Mouse (Mus musculus) lung, adult 2 months (tissue): ENCODE results near the gene Olfr1441. TPM values are rescaled to one million over a fixed set of nuclear protein-coding genes. Genes with fewer than 3 reads are reported as not detected.

Source experiments
- DNase-seq: peaks from one replicate; pipeline ENCODE4 v3.0.0; 2022
- H3K4me1 ChIP-seq: fragments of 200-500 bp; 2 replicates; pipeline ENCODE4 v1.6.1; 2011; ENCODE audit warnings: low read length; ENCODE audit not compliant: control insufficient read depth, insufficient read depth
- H3K4me3 ChIP-seq: fragments of 200-500 bp; replicated peaks from 2 replicates; pipeline ENCODE3; 2011; ENCODE audit warnings: low read depth, mild to moderate bottlenecking, control low read depth, low read length; ENCODE audit errors: extremely low read depth
- CTCF ChIP-seq: fragments of 200-500 bp; IDR thresholded peaks from 2 replicates; pipeline ENCODE4 v1.5.1; 2011; ENCODE audit warnings: mild to moderate bottlenecking, low read length, control low read depth; ENCODE audit not compliant: insufficient read depth
- POLR2A ChIP-seq: fragments of 200-500 bp; IDR thresholded peaks from 2 replicates; pipeline ENCODE4 v1.6.1; 2011; ENCODE audit warnings: low read depth, mild to moderate bottlenecking, control low read depth, low read length, borderline replicate concordance; ENCODE audit errors: extremely low read depth
- WGBS: fragments of 180-500 bp; shearing (Covaris S2); methylation state at CpG from one replicate; pipeline ENCODE4 v1.1.7; 2018; 5-methylcytosine and 5-hydroxymethylcytosine counted together
- polyA plus RNA-seq: library from polyadenylated mRNA; depleted of rRNA; stranded (reverse); fragments of >200 nt; gene quantifications from 2 replicates; pipeline ENCODE4 v1.2.3, GENCODE M21; 2012

Gene Olfr1441
- polyA plus RNA-seq, 1 experiment: not detected

GRCm38 (mm10) chr19:12433033-12433432, 15.8 kb downstream of the Olfr1441 start:
- H3K4me3 ChIP-seq: no peak overlapping the region
- no peaks in the 10 kb centered on the region for H3K4me1 ChIP-seq
- TF ChIP-seq CTCF (peak; percentile 41), POLR2A (no peak)
- 5% methylated on average over 2 of the region's 2 CpGs for WGBS
- no peak for DNase-seq

- TF ChIP-seq CTCF: no peak
- no peak for TF ChIP-seq POLR2A
- Histone ChIP-seq H3K4me3 (no peak overlapping the region), H3K4me1 (no peaks in the 10 kb centered on the region)
- no peak for DNase-seq
- WGBS: 61% methylated on average over 4 of the region's 4 CpGs
Observed at GRCm38 (mm10) chr19:12435011-12435416, 17.8 kb downstream of the Olfr1441 start.

- H3K4me3 ChIP-seq: no peak overlapping the region
- no peak for DNase-seq
- WGBS: 55% methylated on average over 4 of the region's 4 CpGs
- no peaks in the 10 kb centered on the region for H3K4me1 ChIP-seq
- TF ChIP-seq CTCF: no peak
- TF ChIP-seq POLR2A: no peak
Observed at GRCm38 (mm10) chr19:12435750-12436524, 18.7 kb downstream of the Olfr1441 start.

- H3K4me1 ChIP-seq: no peaks in the 10 kb centered on the region
- H3K4me3 ChIP-seq: no peak overlapping the region
- TF ChIP-seq CTCF: no peak
- no peak for TF ChIP-seq POLR2A
- 47% methylated on average over 1 of the region's 1 CpGs for WGBS
- no peak for DNase-seq
Observed at GRCm38 (mm10) chr19:12439581-12439980, 22.3 kb downstream of the Olfr1441 start.

- H3K4me1 ChIP-seq: no peaks in the 10 kb centered on the region
- peak; percentile 14 for DNase-seq
- 58% methylated on average over 5 of the region's 5 CpGs for WGBS
- H3K4me3 ChIP-seq: no peak overlapping the region
- TF ChIP-seq POLR2A (no peak), CTCF (no peak)
Observed at GRCm38 (mm10) chr19:12440103-12440725, 23.0 kb downstream of the Olfr1441 start.

- H3K4me3 ChIP-seq: no peak overlapping the region
- H3K4me1 ChIP-seq: no peaks in the 10 kb centered on the region
- TF ChIP-seq POLR2A: no peak
- no peak for TF ChIP-seq CTCF
- 68% methylated on average over 4 of the region's 4 CpGs for WGBS
- no peak for DNase-seq
Observed at GRCm38 (mm10) chr19:12442560-12442959, 25.3 kb downstream of the Olfr1441 start.

- DNase-seq: no peak
- WGBS: 41% methylated on average over 3 of the region's 3 CpGs
- Histone ChIP-seq H3K4me1 (no peaks in the 10 kb centered on the region), H3K4me3 (no peak overlapping the region)
- TF ChIP-seq POLR2A (no peak), CTCF (no peak)
Observed at GRCm38 (mm10) chr19:12445014-12445413, 27.8 kb downstream of the Olfr1441 start.

- Histone ChIP-seq H3K4me3 (no peak overlapping the region), H3K4me1 (no peaks in the 10 kb centered on the region; the same call in 1 of the 2 replicates)
- DNase-seq: no peak
- WGBS: 63% methylated on average over 12 of the region's 12 CpGs
- TF ChIP-seq POLR2A (no peak), CTCF (no peak)
Observed at GRCm38 (mm10) chr19:12457401-12458066, 40.3 kb downstream of the Olfr1441 start.

- Histone ChIP-seq H3K4me1 (peaks cover 3% of the 10 kb centered on the region; the same call in 1 of the 2 replicates), H3K4me3 (no peak overlapping the region)
- WGBS: 65% methylated on average over 4 of the region's 4 CpGs
- TF ChIP-seq POLR2A: no peak
- DNase-seq: no peak
Observed at GRCm38 (mm10) chr19:12459516-12459915, 42.3 kb downstream of the Olfr1441 start.
